26 mouse cellular contexts compared by ENCODE assay signal in the genomic region with DNA sequence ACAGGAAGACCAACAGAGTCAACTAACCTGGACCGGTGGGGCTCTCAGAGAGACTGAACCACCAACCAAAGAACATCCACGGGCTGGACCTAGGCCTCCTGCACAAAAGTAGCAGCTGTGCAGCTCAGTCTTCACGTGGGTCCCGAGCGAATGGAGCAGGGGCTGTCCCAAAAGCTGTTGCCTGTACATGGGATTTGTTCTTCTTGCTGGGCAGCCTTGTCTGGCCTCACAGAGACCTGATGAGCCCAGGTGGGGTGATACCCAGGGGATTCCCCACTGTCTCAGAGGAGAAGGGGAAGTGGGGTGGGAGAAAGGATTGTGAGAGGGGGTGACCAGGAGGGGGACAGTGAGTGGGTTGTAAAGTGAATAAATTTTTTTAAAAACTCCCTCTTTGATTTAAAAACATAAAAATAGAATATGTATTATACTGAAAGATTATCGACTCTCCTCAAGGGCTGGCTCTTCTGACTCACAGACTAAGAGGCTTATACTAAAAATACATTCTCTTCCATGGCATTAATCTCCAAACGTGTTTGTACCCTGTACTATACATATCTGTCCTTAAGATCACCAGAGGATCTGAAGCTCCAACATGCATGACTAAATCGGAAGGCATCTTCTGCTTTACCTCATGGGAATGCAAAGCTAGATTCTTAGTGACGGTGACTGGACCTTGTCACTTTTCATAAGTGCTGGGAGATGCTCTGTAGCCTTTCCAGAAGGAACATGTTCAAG. TPM values are rescaled to one million over a fixed set of nuclear protein-coding genes. Genes with fewer than 3 reads are reported as not detected.
"Had no signal": no experiment of that assay in that cellular context is flagged by ENCODE, and none has a peak within 500 bp of the region (broad histone marks: within the 10 kb centered on the region; RNA-seq: fewer than 3 reads in every experiment).

No protein-coding gene starts in this region.

- H3K9me3 ChIP-seq: heart, embryonic 10.5 days; heart, embryonic 13.5 days; heart, embryonic 15.5 days; hindbrain, embryonic 13.5 days; hindbrain, embryonic 15.5 days; limb, embryonic 10.5 days; limb, embryonic 12.5 days; liver, embryonic 13.5 days had no signal

- H3K9ac ChIP-seq: heart, embryonic 13.5 days; heart, embryonic 15.5 days; hindbrain, embryonic 13.5 days; hindbrain, embryonic 15.5 days; limb, embryonic 12.5 days; liver, embryonic 13.5 days had no signal

- H3K4me3 ChIP-seq: heart, adult 2 months; heart, embryonic 10.5 days; heart, embryonic 13.5 days; heart, embryonic 15.5 days; hindbrain, embryonic 13.5 days; hindbrain, embryonic 15.5 days; layer of hippocampus, adult 2 months; left cerebral cortex, adult 2 months; limb, embryonic 10.5 days; limb, embryonic 12.5 days; liver, embryonic 13.5 days had no signal

- H3K27me3 ChIP-seq: heart, embryonic 13.5 days; heart, embryonic 15.5 days; hindbrain, embryonic 13.5 days; hindbrain, embryonic 15.5 days; limb, embryonic 12.5 days had no signal

- H3K27ac ChIP-seq: heart, adult 2 months; heart, embryonic 10.5 days; heart, embryonic 13.5 days; heart, embryonic 15.5 days; hindbrain, embryonic 13.5 days; hindbrain, embryonic 15.5 days; hindbrain, postnatal 0 days; layer of hippocampus, adult 2 months; left cerebral cortex, adult 2 months; limb, embryonic 10.5 days; limb, embryonic 12.5 days; liver, embryonic 13.5 days had no signal

- DNase-seq: gastrocnemius, postnatal 14 days; heart, adult 2 months; heart, postnatal 14 days; heart, postnatal 36 days; kidney, adult 18-20 months; kidney, adult 8-10 months; kidney, postnatal 10 days; kidney, postnatal 25 days; kidney, postnatal 4 days; liver; liver, embryonic 13.5 days had no signal

- ATAC-seq: hindbrain, postnatal 0 days; intestine, embryonic 16.5 days had no signal

- H3K36me3 ChIP-seq: heart, embryonic 15.5 days; hindbrain, embryonic 13.5 days; hindbrain, embryonic 15.5 days; liver, embryonic 13.5 days had no signal

- H3K4me2 ChIP-seq: heart, embryonic 13.5 days; heart, embryonic 15.5 days; hindbrain, embryonic 13.5 days; hindbrain, embryonic 15.5 days; limb, embryonic 12.5 days; liver, embryonic 11.5 days; liver, embryonic 13.5 days had no signal

RNA-seq across cellular contexts. Expression of a gene that starts 33.6 kb away (rescaled TPM):
- polyA plus RNA-seq: heart, embryonic 10.5 days; hindbrain, embryonic 11.5 days; intestine, embryonic 14.5 days; kidney, embryonic 14.5 days; limb, embryonic 10.5 days; limb, embryonic 12.5 days had no signal
